Mouse (Mus musculus) MEL (cell line): ENCODE measurements at regions not wholly inside any gene's neighbourhood (a gene's known extent, or its start where the extent isn't known, plus 50 kb on each side); places are given as distances from the start of the nearest gene placed in this dataset.

Experiments
- DNase-seq: peaks from one replicate; pipeline ENCODE4 v3.0.0; 2011; ENCODE audit warnings: low read depth, low spot score
- H3K27ac ChIP-seq: 2 replicates; pipeline ENCODE4 v1.5.1; 2012; ENCODE audit warnings: low read depth, mild to moderate bottlenecking, control low read depth, low read length, moderate library complexity; ENCODE audit not compliant: control insufficient read depth
- H3K27me3 ChIP-seq, 2 experiments: fragments of 150-350 bp in 1 of 2; sonication (generic) in 1 of 2; 2 replicates each; pipeline ENCODE4 v1.6.1; 2012; ENCODE audit warnings: low read length in 2 of 2, mild to moderate bottlenecking in 2 of 2, improper control_type of control experiment in 1 of 2, moderate library complexity in 1 of 2; ENCODE audit not compliant: insufficient read depth in 2 of 2, control insufficient read depth in 1 of 2
- H3K36me3 ChIP-seq, 2 experiments: 2 replicates each; pipeline ENCODE4 v1.6.1; 2012 to 2014; ENCODE audit warnings: low read length in 2 of 2, improper control_type of control experiment in 1 of 2, inconsistent platforms in 1 of 2, mild to moderate bottlenecking in 1 of 2; ENCODE audit not compliant: insufficient read depth in 2 of 2, control insufficient read depth in 1 of 2
- H3K4me1 ChIP-seq, 2 experiments: fragments of 150-350 bp in 1 of 2; sonication (generic) in 1 of 2; 2 replicates each; pipeline ENCODE4 v1.6.1; 2012; ENCODE audit warnings: low read length in 2 of 2, improper control_type of control experiment in 1 of 2, mild to moderate bottlenecking in 1 of 2; ENCODE audit not compliant: insufficient read depth in 2 of 2, control insufficient read depth in 1 of 2
- H3K4me3 ChIP-seq, 2 experiments: fragments of 150-350 bp in 1 of 2; sonication (generic) in 1 of 2; 2 replicates each; pipeline ENCODE4 v1.5.1; 2012; ENCODE audit warnings: low read depth in 2 of 2, low read length in 2 of 2, mild to moderate bottlenecking in 2 of 2, moderate library complexity in 2 of 2, control low read depth in 1 of 2, improper control_type of control experiment in 1 of 2; ENCODE audit not compliant: control insufficient read depth in 1 of 2, insufficient read depth in 1 of 2
- H3K79me2 ChIP-seq: 2 replicates; pipeline ENCODE4 v1.6.1; 2012; ENCODE audit warnings: mild to moderate bottlenecking, low read length, moderate library complexity; ENCODE audit not compliant: control insufficient read depth, poor library complexity, insufficient read depth
- H3K9ac ChIP-seq: 2 replicates; pipeline ENCODE4 v1.6.1; 2012; ENCODE audit warnings: low read depth, mild to moderate bottlenecking, control low read depth, low read length, moderate library complexity; ENCODE audit not compliant: control insufficient read depth, poor library complexity, severe bottlenecking
- H3K9me3 ChIP-seq: fragments of 150-350 bp; sonication (generic); replicated peaks from 2 replicates; pipeline ENCODE4 v1.6.1; 2012; ENCODE audit warnings: mild to moderate bottlenecking, low read length, improper control_type of control experiment, moderate library complexity; ENCODE audit not compliant: insufficient read depth
- BHLHE40 ChIP-seq: IDR thresholded peaks from 2 replicates; pipeline ENCODE4 v1.6.1; 2012; ENCODE audit warnings: low read depth, mild to moderate bottlenecking, inconsistent platforms, low read length, improper control_type of control experiment, borderline replicate concordance
- CTCF ChIP-seq, 3 experiments: IDR thresholded peaks in 2 of 3; conservative IDR thresholded peaks in 1 of 3; 2 replicates each; pipeline ENCODE4 v1.5.1; 2011 to 2012; ENCODE audit warnings: low read length in 3 of 3, low read depth in 2 of 3, mild to moderate bottlenecking in 2 of 3, improper control_type of control experiment in 1 of 3, inconsistent platforms in 1 of 3, mixed read lengths in 1 of 3, moderate library complexity in 1 of 3; ENCODE audit not compliant: control insufficient read depth in 1 of 3, insufficient read depth in 1 of 3, poor library complexity in 1 of 3, severe bottlenecking in 1 of 3
- GABPA ChIP-seq: IDR thresholded peaks from 2 replicates; pipeline ENCODE4 v1.6.1; 2012; ENCODE audit warnings: low read depth, mild to moderate bottlenecking, inconsistent platforms, low read length, improper control_type of control experiment, moderate library complexity
- KAT2A ChIP-seq: conservative IDR thresholded peaks from 2 replicates; pipeline ENCODE4 v1.6.1; 2012; ENCODE audit warnings: low read depth, low read length, improper control_type of control experiment, inconsistent platforms
- MAFK ChIP-seq: IDR thresholded peaks from 2 replicates; pipeline ENCODE4 v1.6.1; 2011; ENCODE audit warnings: low read depth, mild to moderate bottlenecking, low read length, improper control_type of control experiment, borderline replicate concordance
- MAX ChIP-seq: IDR thresholded peaks from 2 replicates; pipeline ENCODE4 v1.6.1; 2011; ENCODE audit warnings: low read length, improper control_type of control experiment
- MEF2A ChIP-seq: IDR thresholded peaks from 2 replicates; pipeline ENCODE4 v1.6.1; 2014; ENCODE audit warnings: low read depth, mild to moderate bottlenecking, inconsistent platforms, low read length, improper control_type of control experiment; ENCODE audit not compliant: poor library complexity, insufficient replicate concordance, severe bottlenecking; ENCODE audit errors: extremely low read depth
- MXI1 ChIP-seq: IDR thresholded peaks from 2 replicates; pipeline ENCODE4 v1.6.1; 2011; ENCODE audit warnings: mild to moderate bottlenecking, low read depth, low read length, improper control_type of control experiment
- MYC ChIP-seq: IDR thresholded peaks from 2 replicates; pipeline ENCODE4 v1.6.1; 2011; ENCODE audit warnings: low read depth, mild to moderate bottlenecking, low read length, improper control_type of control experiment, moderate library complexity
- POLR2A ChIP-seq, 2 experiments: IDR thresholded peaks; 2 replicates each; pipeline ENCODE4 v1.6.1; 2011 to 2012; ENCODE audit warnings: low read length in 2 of 2, mild to moderate bottlenecking in 2 of 2, control low read depth in 1 of 2, improper control_type of control experiment in 1 of 2, low read depth in 1 of 2, moderate library complexity in 1 of 2; ENCODE audit not compliant: control insufficient read depth in 1 of 2, insufficient read depth in 1 of 2, poor library complexity in 1 of 2
- POLR2AphosphoS2 ChIP-seq: IDR thresholded peaks from 2 replicates; pipeline ENCODE4 v1.6.1; 2011; ENCODE audit warnings: low read length, improper control_type of control experiment
- POLR2AphosphoS5 ChIP-seq: IDR thresholded peaks from 2 replicates; pipeline ENCODE4 v1.6.1; 2012; ENCODE audit warnings: low read depth, borderline replicate concordance, mild to moderate bottlenecking, inconsistent platforms, low read length, moderate library complexity, mixed read lengths
- SIN3A ChIP-seq: IDR thresholded peaks from 2 replicates; pipeline ENCODE4 v1.6.1; 2012; ENCODE audit warnings: low read length, improper control_type of control experiment, inconsistent platforms
- TAL1 ChIP-seq: IDR thresholded peaks from 2 replicates; pipeline ENCODE4 v1.6.1; 2012; ENCODE audit warnings: mild to moderate bottlenecking, inconsistent platforms, low read length, moderate library complexity, mixed read lengths
- TBP ChIP-seq: IDR thresholded peaks from 2 replicates; pipeline ENCODE4 v1.8.0; 2011; ENCODE audit warnings: low read depth, low read length, improper control_type of control experiment
- UBTF ChIP-seq: IDR thresholded peaks from 2 replicates; pipeline ENCODE4 v1.6.1; 2012; ENCODE audit warnings: low read depth, mild to moderate bottlenecking, inconsistent platforms, low read length, improper control_type of control experiment, moderate library complexity, borderline replicate concordance; ENCODE audit not compliant: insufficient read depth
- ZKSCAN1 ChIP-seq: IDR thresholded peaks from 2 replicates; pipeline ENCODE4 v1.6.1; 2012; ENCODE audit warnings: low read depth, mild to moderate bottlenecking, inconsistent platforms, low read length, improper control_type of control experiment, moderate library complexity
- ZNF384 ChIP-seq: IDR thresholded peaks from 2 replicates; pipeline ENCODE4 v1.6.1; 2012; ENCODE audit warnings: low read depth, mild to moderate bottlenecking, inconsistent platforms, low read length, improper control_type of control experiment

DNA sequence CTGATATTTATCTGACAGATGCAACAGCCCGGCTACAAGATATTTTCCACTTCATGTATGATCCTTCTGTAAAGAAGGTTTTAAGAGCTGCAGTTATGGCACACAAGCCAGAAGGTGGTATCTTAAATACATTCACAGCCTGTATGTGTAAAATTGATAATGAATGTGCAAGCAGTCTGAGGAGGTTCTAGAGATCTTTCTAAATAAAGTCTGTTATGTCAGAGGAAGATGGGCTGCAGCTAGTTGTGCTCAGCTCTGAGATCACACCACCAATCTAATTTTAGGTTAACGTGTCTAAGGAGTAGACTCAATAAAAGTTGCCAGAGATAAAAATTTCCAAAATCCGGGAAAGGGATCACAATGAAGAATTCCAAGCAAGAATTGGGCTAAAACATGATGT, 218.8 kb downstream of the S1pr1 start:
- Histone ChIP-seq H3K4me1 (no peaks in the 10 kb centered on the region), H3K36me3 (no peaks in the 10 kb centered on the region), H3K27ac (no peak overlapping the region), H3K4me3 (no peak overlapping the region), H3K9me3 (no peaks in the 10 kb centered on the region), H3K9ac (no peak overlapping the region), H3K79me2 (no peaks in the 10 kb centered on the region), H3K27me3 (no peaks in the 10 kb centered on the region)
- TF ChIP-seq MYC, result no peak
- DNase-seq, result no peak

DNA sequence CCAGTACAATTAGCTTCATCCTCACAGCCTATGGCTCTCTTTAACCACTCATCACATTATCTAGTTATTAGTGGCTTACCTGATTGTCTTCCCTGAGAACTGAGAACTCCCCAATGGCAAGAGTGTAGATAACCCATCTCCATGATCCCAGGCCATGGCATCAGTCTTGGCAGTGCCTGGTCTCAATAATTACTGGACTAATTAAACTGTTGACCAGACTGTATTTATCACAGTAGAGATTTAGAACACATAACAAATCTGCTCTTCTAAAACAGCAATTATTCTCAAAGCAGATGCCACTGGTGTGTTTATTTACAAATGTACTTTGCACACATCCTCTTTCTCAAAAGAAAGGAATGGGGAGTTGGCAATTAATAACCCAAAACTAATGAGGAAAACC, 219.2 kb downstream of the S1pr1 start:
- no peak for TF ChIP-seq MYC
- TF ChIP-seq CTCF (IDR thresholded peaks at IDR 0.05 in 2 of 3, conservative IDR thresholded peaks at IDR 0.05 in 1 of 3; ENCODE audit: control insufficient read depth in 1 of 3, insufficient read depth in 1 of 3, low read depth in 2 of 3, low read length in 3 of 3, poor library complexity in 1 of 3, severe bottlenecking in 1 of 3), result no peak
- TF ChIP-seq UBTF, result no peak
- TF ChIP-seq POLR2AphosphoS2, result no peak
- no peak for TF ChIP-seq KAT2A
- TF ChIP-seq ZKSCAN1, result no peak
- no peak for TF ChIP-seq MAFK
- H3K9ac ChIP-seq, result no peak overlapping the region
- no peaks in the 10 kb centered on the region for H3K4me1 ChIP-seq
- H3K36me3 ChIP-seq, result no peaks in the 10 kb centered on the region
- no peak for DNase-seq
- H3K27ac ChIP-seq, result no peak overlapping the region
- H3K79me2 ChIP-seq, result no peaks in the 10 kb centered on the region
- H3K9me3 ChIP-seq, result no peaks in the 10 kb centered on the region
- no peaks in the 10 kb centered on the region for H3K27me3 ChIP-seq
- no peak overlapping the region for H3K4me3 ChIP-seq

DNA sequence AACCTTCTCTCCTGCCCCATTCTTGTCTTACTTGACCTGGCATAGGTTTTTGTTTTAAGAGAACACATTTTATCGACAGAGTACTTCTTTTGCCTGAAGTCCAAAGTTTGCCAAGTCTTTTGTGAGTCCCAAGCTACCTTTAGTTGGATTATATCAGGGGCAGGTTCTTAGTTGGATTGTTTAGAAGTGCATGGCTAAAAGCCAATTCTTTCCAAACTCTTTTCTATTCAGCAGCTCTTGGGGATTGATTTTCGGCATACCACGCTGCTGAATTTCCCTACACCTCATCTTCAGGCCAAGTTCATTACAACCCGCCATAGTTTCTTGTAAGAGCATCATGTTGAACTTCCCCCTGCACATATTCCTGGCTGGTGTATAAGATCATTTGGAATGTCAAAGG, 245.9 kb downstream of the S1pr1 start:
- Histone ChIP-seq H3K27ac (no peak overlapping the region), H3K9ac (no peak overlapping the region), H3K27me3 (no peaks in the 10 kb centered on the region), H3K36me3 (no peaks in the 10 kb centered on the region), H3K79me2 (no peaks in the 10 kb centered on the region), H3K4me3 (no peak overlapping the region), H3K9me3 (no peaks in the 10 kb centered on the region), H3K4me1 (no peaks in the 10 kb centered on the region)
- no peak for DNase-seq
- no peak for TF ChIP-seq SIN3A

DNA sequence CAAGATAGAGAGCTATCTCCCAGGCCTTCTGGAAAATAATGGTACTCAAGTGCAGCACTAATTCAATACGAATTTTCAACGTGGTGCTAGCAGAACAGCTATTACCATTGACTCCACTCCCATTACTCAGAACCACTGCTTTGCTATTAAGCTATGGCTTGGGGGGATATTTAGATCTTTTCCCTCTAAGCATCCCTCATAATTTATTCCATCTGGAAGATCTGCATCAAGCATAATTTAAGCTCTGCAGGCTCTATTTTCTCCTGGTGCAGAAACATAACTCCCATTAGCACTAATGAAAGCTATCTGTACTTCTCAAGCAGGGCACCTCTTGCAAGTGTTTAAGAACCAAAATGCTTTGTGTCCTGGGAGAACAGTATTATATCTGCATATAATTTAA, 247.0 kb downstream of the S1pr1 start:
- no peak for TF ChIP-seq TAL1
- no peak for TF ChIP-seq BHLHE40
- TF ChIP-seq SIN3A, result no peak
- TF ChIP-seq MEF2A, result no peak
- TF ChIP-seq POLR2A (IDR thresholded peaks at IDR 0.05; ENCODE audit: control insufficient read depth in 1 of 2, insufficient read depth in 1 of 2, low read depth in 1 of 2, low read length in 2 of 2, poor library complexity in 1 of 2), result no peak
- TF ChIP-seq ZNF384, result no peak
- TF ChIP-seq MXI1, result no peak
- TF ChIP-seq GABPA, result no peak
- TF ChIP-seq POLR2AphosphoS5, result no peak
- TF ChIP-seq TBP, result no peak
- TF ChIP-seq MAX, result no peak
- no peaks in the 10 kb centered on the region for H3K4me1 ChIP-seq
- no peak for DNase-seq
- no peaks in the 10 kb centered on the region for H3K27me3 ChIP-seq
- no peaks in the 10 kb centered on the region for H3K36me3 ChIP-seq
- no peaks in the 10 kb centered on the region for H3K79me2 ChIP-seq
- H3K4me3 ChIP-seq, result no peak overlapping the region
- H3K9me3 ChIP-seq, result no peaks in the 10 kb centered on the region
- H3K9ac ChIP-seq, result no peak overlapping the region
- H3K27ac ChIP-seq, result no peak overlapping the region
